Mouse (Mus musculus): ENCODE data around the gene Ptcd1.

DNA sequence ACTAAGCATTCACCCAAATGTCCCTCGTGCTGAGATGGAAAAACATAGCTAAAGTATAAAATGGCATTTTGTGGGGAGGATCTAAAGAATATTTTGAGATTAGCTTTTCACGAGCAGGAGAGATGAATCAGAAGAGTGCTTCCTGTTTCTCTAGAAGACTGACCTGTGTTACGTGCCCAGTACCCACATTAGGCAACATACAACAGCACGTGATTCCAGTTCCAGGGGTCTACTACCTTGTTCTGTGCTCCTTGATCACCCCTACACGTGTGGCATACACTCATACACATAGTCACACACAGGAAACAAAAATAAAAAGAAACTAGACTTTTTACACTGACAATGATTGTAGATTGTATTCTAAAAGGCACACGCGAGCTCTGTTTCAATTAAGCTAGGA, 33.5 kb upstream of the Ptcd1 start:
- no peak for TF ChIP-seq POLR2A (IDR thresholded peaks at IDR 0.05; ENCODE audit: low read depth, low read length)
- TF ChIP-seq USF1 (IDR thresholded peaks at IDR 0.05; ENCODE audit: low read depth, low read length), result no peak
- no peak for TF ChIP-seq CTCF (conservative IDR thresholded peaks at IDR 0.05 in 1 of 2, IDR thresholded peaks at IDR 0.05 in 1 of 2; ENCODE audit: low read depth in 2 of 2, low read length in 2 of 2)
- no peak for TF ChIP-seq RCOR1 (conservative IDR thresholded peaks at IDR 0.05; ENCODE audit: low read depth, low read length)
- TF ChIP-seq SIN3A (IDR thresholded peaks at IDR 0.05; ENCODE audit: low read length), result peak; percentile 33; the same call in 1 of the 2 replicates
- no peak for TF ChIP-seq HCFC1 (IDR thresholded peaks at IDR 0.05; ENCODE audit: low read depth, low read length)
- TF ChIP-seq TBP (conservative IDR thresholded peaks at IDR 0.05; ENCODE audit: low read depth, low read length), result no peak
- TF ChIP-seq EP300 (IDR thresholded peaks at IDR 0.05; ENCODE audit: low read length), result no peak
- no peak for TF ChIP-seq ZC3H11A (IDR thresholded peaks at IDR 0.05; ENCODE audit: low read depth, low read length)

All from CH12.LX (cell line).